Mouse (Mus musculus) G1E (cell line): ENCODE results near the gene Gm10230. TPM values are rescaled to one million over a fixed set of nuclear protein-coding genes. Genes with fewer than 3 reads are reported as not detected.
"Not testable (repeated sequence)": the region's sequence is repeated elsewhere in the genome, so short reads cannot be mapped to it uniquely, and the experiment has no call there.

Experiments
- ATAC-seq: 2 replicates; pipeline ENCODE4 v1.8.0; 2016; ENCODE audit warnings: mild to moderate bottlenecking; ENCODE audit not compliant: insufficient number of reproducible peaks, poor library complexity, low FRiP score, severe bottlenecking; ENCODE audit errors: extremely low read depth
- DNase-seq: peaks from one replicate; pipeline ENCODE4 v3.0.0; 2012; ENCODE audit warnings: low spot score
- H3K27me3 ChIP-seq: 2 replicates; pipeline ENCODE4 v1.6.1; 2012; ENCODE audit warnings: mild to moderate bottlenecking, low read length, inconsistent platforms; ENCODE audit not compliant: insufficient read depth
- H3K36me3 ChIP-seq: replicated peaks from 2 replicates; pipeline ENCODE3; 2012; ENCODE audit warnings: mild to moderate bottlenecking, inconsistent platforms
- H3K4me1 ChIP-seq: 2 replicates; pipeline ENCODE4 v1.6.1; 2012; ENCODE audit warnings: low read depth, low read length, inconsistent platforms, mixed read lengths; ENCODE audit not compliant: insufficient read depth
- H3K4me3 ChIP-seq: 2 replicates; pipeline ENCODE4 v1.5.1; 2012; ENCODE audit warnings: low read depth, mild to moderate bottlenecking, inconsistent platforms, low read length, moderate library complexity, mixed read lengths
- H3K9me3 ChIP-seq: replicated peaks from 2 replicates; pipeline ENCODE4 v1.6.1; 2012; ENCODE audit warnings: inconsistent platforms
- polyA plus RNA-seq: library from polyadenylated mRNA; stranded (reverse); fragments of >175 nt; gene quantifications from 2 replicates; pipeline ENCODE4 v1.2.3, GENCODE M21; 2012
- total RNA-seq, 2 experiments: library from RNA; stranded (forward) in 1 of 2; stranded (reverse) in 1 of 2; fragments of 200-1000 nt in 1 of 2; fragments of >200 nt in 1 of 2; fragmentation: Nextera tagmentation in 1 of 2; gene quantifications; 2 replicates each; pipeline ENCODE4 v1.2.3; 2014 to 2017

Gene Gm10230
- total RNA-seq (2014; fragmentation: Nextera tagmentation) (not detected in 2 replicates), total RNA-seq (2017) (not detected in 2 replicates), polyA plus RNA-seq (not detected in 2 replicates)

DNA sequence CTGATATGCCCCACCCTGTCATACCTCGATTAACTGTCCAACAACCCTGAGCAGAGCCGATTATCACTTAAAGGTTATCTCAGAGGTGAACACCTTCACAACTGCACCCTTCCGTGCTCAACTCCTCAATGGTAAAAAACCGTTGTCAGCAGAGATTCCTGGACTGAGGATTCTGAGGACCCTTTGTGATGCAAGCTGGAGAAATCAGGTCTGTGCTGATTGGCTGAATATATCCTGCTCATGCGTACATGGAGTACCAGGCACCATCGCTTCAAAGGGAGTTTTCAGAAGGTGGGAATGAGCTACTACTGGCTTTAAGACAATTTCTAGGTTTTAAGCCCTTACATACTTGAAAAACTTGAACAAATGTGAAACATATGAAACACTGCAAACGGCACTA is at the start of gene Gm10230:
Gene Gm10230, minus strand, starts transcription at position 101 of the 400 bp plus-strand sequence.
- ATAC-seq, H3K27me3 ChIP-seq, DNase-seq, H3K9me3 ChIP-seq, H3K4me1 ChIP-seq, H3K36me3 ChIP-seq, H3K4me3 ChIP-seq: not testable (repeated sequence)
